Mouse (Mus musculus) macrophage (primary cell): ENCODE measurements at regions not wholly inside any gene's neighbourhood (a gene's known extent, or its start where the extent isn't known, plus 50 kb on each side); places are given as distances from the start of the nearest gene placed in this dataset.
A peak's percentile ranks its signal among the peaks of the same experiment; 100 is the strongest.

Experiments
- H3K27ac ChIP-seq: fragments of 350-480 bp; formaldehyde crosslinking; 2 replicates; pipeline ENCODE4 v1.9.0; 2021
- H3K36me3 ChIP-seq: fragments of 350-480 bp; formaldehyde crosslinking; 2 replicates; pipeline ENCODE4 v1.9.0; 2021; ENCODE audit errors: inconsistent target
- H3K4me3 ChIP-seq: fragments of 350-480 bp; formaldehyde crosslinking; 2 replicates; pipeline ENCODE4 v1.9.0; 2021; ENCODE audit errors: inconsistent target
- H3K79me2 ChIP-seq: fragments of 350-480 bp; formaldehyde crosslinking; 2 replicates; pipeline ENCODE4 v1.9.0; 2021; ENCODE audit errors: inconsistent target
- WGBS: methylation state at CpG from one replicate; pipeline ENCODE4 v1.1.7; 2026; ENCODE audit warnings: inconsistent platforms; ENCODE audit not compliant: missing documents; 5-methylcytosine and 5-hydroxymethylcytosine counted together

- H3K4me3 ChIP-seq = no peak overlapping the region
- WGBS = 69% methylated on average over 3 of the region's 3 CpGs
- no peaks in the 10 kb centered on the region for H3K79me2 ChIP-seq
- no peaks in the 10 kb centered on the region for H3K36me3 ChIP-seq
- no peak overlapping the region for H3K27ac ChIP-seq
These were observed 147.4 kb downstream of the Plxna1 start for GRCm38 (mm10) chr6:89215021-89215420.

DNA sequence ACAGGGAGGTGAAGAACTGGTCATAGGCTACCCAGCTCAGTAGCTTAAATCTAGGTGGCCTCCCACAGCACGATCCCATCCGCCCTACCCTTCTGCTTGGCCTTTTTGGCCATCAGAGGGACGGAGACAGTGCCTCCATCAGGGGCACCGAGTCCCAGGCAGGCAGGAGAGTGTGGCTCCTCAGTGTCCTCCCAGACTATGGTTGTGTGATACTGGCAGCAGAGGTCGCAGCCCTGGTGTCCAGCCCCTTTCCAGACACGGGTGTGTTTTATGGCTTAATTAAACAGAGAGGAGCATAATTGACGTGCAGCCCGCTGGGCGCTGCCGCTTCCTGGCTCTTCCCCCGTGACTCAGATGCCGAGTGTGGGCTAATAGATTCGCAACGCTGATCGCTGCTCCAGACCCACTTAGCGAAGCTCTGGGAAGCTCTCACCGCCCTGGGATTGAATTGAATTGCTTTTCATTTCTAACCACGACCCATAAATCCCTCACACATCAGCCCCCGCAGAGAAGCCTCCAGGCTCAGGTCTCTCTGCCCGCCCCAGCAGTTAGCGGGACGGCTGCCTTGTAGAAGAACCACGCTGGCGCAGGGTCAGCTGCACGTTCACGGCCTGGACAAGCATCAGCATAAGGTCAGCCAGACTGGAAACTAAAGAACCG lies 126.9 kb downstream of the Plxna1 start:
- 38% methylated on average over 26 of the region's 27 CpGs for WGBS
- H3K36me3 ChIP-seq = no peaks in the 10 kb centered on the region
- no peak overlapping the region for H3K27ac ChIP-seq
- H3K79me2 ChIP-seq = no peaks in the 10 kb centered on the region
- H3K4me3 ChIP-seq = no peak overlapping the region

DNA sequence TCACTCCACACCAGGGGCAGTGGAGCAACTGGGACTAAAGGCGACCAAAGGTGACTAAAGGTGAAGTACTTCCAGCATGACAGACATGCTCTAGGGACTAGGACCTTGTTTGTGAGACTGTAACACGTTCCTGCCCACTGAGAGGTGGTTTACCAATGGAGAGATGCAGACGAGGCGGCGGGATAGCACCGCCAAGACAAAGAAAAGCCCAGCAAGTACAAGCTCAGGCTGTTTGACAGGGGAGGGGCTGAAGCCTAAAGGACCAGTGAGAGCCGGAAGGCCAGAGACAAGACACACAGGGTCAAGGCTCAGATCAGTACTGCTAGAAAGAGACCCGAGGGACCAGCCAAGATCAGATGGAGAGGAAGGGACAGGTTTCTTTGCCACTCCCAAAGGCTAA lies 126.2 kb downstream of the Plxna1 start:
- no peaks in the 10 kb centered on the region for H3K79me2 ChIP-seq
- H3K27ac ChIP-seq = no peak overlapping the region
- H3K4me3 ChIP-seq = no peak overlapping the region
- H3K36me3 ChIP-seq = no peaks in the 10 kb centered on the region
- WGBS = 43% methylated on average over 8 of the region's 8 CpGs

DNA sequence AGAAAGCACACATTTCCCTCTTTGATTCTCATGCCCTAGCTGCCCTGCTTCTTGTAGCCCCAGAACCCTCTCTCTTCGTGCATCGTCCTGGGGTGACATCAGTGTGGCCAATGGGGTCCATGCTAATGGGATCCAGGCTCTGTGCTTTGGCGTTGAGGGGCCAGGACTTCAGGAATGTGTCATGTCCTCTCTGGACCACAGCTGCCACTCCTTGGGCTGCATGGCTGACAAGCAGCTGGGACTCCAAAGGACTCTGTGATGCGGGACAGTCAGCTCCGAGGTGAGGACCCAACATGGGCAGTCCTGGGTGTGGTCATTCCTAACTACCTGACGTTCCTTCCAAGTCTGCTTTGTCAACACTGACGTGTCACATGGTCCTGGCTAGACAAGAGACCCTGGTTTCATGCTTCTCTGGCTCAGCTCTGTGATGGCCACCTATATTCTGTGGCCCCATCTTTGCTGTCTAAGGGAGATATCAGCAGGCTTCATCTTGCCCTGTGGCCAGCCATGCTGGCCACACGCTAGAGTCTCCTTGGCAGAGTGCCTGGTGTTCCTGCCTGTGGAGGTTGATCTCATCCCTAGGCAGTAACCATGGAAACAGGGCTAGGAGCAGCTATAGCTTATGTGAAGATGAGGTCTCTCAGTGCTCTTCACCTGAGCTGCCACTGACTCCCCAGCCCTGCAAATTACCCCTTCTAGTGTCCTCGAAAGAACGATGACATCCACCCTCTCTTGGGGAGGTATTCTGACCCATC lies 125.4 kb downstream of the Plxna1 start:
- no peaks in the 10 kb centered on the region for H3K79me2 ChIP-seq
- H3K27ac ChIP-seq = no peak overlapping the region
- no peak overlapping the region for H3K4me3 ChIP-seq
- WGBS = 83% methylated on average over 10 of the region's 10 CpGs
- H3K36me3 ChIP-seq = no peaks in the 10 kb centered on the region

DNA sequence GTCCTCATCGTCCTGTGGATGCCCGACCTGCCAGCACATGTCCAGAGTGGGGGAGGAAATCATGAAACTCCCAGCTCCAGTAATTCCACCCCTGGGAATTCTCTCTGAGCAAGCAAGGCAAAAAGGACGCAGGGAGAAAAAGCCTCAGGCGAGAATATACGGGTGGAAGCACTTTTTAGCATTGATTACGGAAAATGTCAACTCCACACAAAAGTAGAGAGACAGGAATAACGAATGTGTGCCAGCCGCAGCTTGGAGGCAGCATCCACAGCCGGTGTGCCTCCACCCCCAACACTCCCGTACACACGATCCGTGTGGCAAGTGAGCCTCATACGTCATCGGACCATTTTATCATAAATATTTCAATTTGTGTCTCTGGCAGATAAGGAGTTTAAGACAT lies 123.5 kb downstream of the Plxna1 start:
- Histone ChIP-seq H3K27ac (no peak overlapping the region), H3K4me3 (no peak overlapping the region), H3K79me2 (no peaks in the 10 kb centered on the region), H3K36me3 (no peaks in the 10 kb centered on the region)
- WGBS = 86% methylated on average over 14 of the region's 14 CpGs

DNA sequence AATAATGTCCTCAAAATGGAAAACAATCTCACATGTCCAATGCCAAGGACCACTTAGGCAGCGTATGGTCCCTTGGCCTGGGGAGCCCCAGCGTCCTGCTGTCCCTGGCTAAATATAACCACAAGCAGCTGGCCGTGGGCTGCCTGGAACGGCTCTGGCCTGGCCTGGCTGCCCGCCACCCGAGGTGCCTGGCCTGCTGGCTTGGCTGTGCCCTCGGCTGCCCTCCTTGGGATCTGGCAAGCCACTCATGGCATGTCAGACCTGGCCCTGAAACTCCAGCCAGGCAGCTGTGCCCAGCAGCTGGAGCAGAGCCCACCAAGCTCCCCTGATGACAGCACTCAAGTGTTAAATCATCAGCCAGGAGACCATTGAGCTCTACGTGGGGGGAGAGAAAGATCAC lies 122.9 kb downstream of the Plxna1 start:
- Histone ChIP-seq H3K4me3 (no peak overlapping the region), H3K79me2 (no peaks in the 10 kb centered on the region), H3K27ac (no peak overlapping the region), H3K36me3 (no peaks in the 10 kb centered on the region)
- WGBS = 54% methylated on average over 8 of the region's 8 CpGs

DNA sequence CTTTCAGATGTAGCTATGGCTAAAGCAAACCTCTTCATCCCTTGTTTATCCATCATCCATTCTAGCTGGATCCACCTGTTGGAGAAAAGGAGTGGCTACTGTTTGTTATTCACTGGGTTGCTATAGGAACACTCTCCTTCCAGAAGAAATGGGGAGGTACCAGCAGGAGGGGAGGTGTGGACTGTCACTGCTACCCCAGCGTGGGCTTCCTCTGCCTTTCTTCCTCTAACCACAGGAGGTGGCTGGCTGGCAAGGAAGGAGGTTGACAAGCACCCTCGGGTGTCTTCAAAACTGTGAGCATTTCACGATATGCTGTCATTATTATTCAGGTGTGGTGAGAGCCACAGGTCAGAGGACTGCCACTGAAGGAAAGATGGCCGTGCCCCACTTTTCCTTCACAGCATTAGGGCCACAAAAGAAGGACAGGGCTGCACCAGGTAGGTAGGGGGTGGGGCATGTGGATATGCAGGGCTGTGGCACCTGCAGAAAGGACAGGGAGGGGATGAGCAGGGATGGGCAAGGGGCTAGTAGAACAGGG lies 122.2 kb downstream of the Plxna1 start:
- Histone ChIP-seq H3K27ac (no peak overlapping the region), H3K4me3 (no peak overlapping the region), H3K36me3 (no peaks in the 10 kb centered on the region), H3K79me2 (no peaks in the 10 kb centered on the region)
- 12% methylated on average over 4 of the region's 4 CpGs for WGBS

GRCm38 (mm10) chr6:89242371-89243288 lies 119.8 kb downstream of the Plxna1 start:
- Histone ChIP-seq H3K27ac (no peak overlapping the region), H3K79me2 (no peaks in the 10 kb centered on the region), H3K4me3 (no peak overlapping the region), H3K36me3 (no peaks in the 10 kb centered on the region)
- WGBS = 43% methylated on average over 18 of the region's 18 CpGs

GRCm38 (mm10) chr6:89245506-89245905 lies 116.9 kb downstream of the Plxna1 start:
- Histone ChIP-seq H3K79me2 (no peaks in the 10 kb centered on the region), H3K36me3 (no peaks in the 10 kb centered on the region), H3K27ac (no peak overlapping the region), H3K4me3 (no peak overlapping the region)
- 88% methylated on average over 8 of the region's 8 CpGs for WGBS

DNA sequence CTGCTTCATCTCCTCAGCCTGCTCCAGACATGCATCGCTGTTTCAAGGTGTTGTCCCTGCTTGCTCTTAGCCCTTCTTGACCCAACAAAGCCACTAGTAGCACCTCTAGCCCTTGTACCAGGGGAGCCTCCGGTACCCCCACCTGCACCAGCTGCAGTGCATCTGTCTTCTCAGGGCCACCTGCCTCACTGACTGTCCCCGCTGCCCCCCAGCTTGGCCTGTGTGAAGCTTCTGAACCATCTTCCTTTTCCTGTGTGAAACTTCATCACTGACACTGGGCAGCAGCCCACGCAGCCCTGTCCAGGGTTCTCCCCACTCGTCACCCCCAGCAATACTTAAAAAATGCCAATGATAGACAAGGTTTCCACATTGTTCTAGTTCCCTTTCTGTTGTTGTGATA lies 116.2 kb downstream of the Plxna1 start:
- H3K79me2 ChIP-seq = no peaks in the 10 kb centered on the region
- H3K27ac ChIP-seq = no peak overlapping the region
- 94% methylated on average over 5 of the region's 5 CpGs for WGBS
- H3K4me3 ChIP-seq = no peak overlapping the region
- H3K36me3 ChIP-seq = no peaks in the 10 kb centered on the region

GRCm38 (mm10) chr6:89248574-89248973 lies 113.8 kb downstream of the Plxna1 start:
- 96% methylated on average over 9 of the region's 9 CpGs for WGBS
- no peak overlapping the region for H3K27ac ChIP-seq

DNA sequence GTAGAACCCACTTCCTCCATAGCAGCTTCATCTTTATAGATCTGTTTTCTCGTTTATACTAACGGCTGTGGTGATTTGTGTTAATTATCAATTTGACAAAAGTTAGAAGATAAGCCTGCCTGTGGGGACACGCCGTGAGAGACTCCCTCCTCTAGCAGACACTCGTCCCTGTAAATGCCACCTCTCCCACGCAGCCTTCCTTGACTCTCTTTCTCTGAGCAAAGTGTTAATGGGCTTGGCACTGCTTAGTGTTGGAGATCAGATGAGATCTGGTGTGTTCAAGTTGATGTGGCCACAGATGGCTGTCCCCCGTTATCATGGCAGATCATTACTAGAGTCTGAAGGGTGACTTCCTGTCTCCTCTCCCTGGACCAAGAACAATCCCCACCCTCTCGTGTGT lies 113.1 kb downstream of the Plxna1 start:
- H3K4me3 ChIP-seq = no peak overlapping the region
- WGBS = 93% methylated on average over 8 of the region's 8 CpGs
- no peaks in the 10 kb centered on the region for H3K79me2 ChIP-seq
- H3K36me3 ChIP-seq = no peaks in the 10 kb centered on the region
- no peak overlapping the region for H3K27ac ChIP-seq

More at GRCm38 (mm10) chr6:89248574-89248973, 113.8 kb downstream of the Plxna1 start:
- no peak overlapping the region for H3K4me3 ChIP-seq
- no peaks in the 10 kb centered on the region for H3K79me2 ChIP-seq
- no peaks in the 10 kb centered on the region for H3K36me3 ChIP-seq

GRCm38 (mm10) chr6:89251641-89252040 lies 110.8 kb downstream of the Plxna1 start:
- Histone ChIP-seq H3K27ac (no peak overlapping the region), H3K4me3 (no peak overlapping the region), H3K79me2 (no peaks in the 10 kb centered on the region), H3K36me3 (no peaks in the 10 kb centered on the region)
- 64% methylated on average over 4 of the region's 4 CpGs for WGBS

GRCm38 (mm10) chr6:89256022-89256421 lies 106.4 kb downstream of the Plxna1 start:
- no peak overlapping the region for H3K4me3 ChIP-seq
- H3K79me2 ChIP-seq = no peaks in the 10 kb centered on the region
- WGBS = 9% methylated on average over 4 of the region's 4 CpGs
- peak overlapping the region; percentile 99 for H3K27ac ChIP-seq
- no peaks in the 10 kb centered on the region for H3K36me3 ChIP-seq
